Mouse (Mus musculus) small intestine, adult 2 months (tissue): ENCODE results near the gene Bcar1.

Source experiments
- CTCF ChIP-seq: fragments of 200-500 bp; IDR thresholded peaks from 2 replicates; pipeline ENCODE4 v1.5.1; 2012; ENCODE audit warnings: low read depth, mild to moderate bottlenecking, control low read depth, inconsistent platforms, low read length, moderate library complexity, mixed read lengths; ENCODE audit not compliant: insufficient replicate concordance, insufficient read length; ENCODE audit errors: extremely low read depth
- POLR2A ChIP-seq: fragments of 200-500 bp; IDR thresholded peaks from 2 replicates; pipeline ENCODE4 v1.6.1; 2012; ENCODE audit warnings: low read depth, mild to moderate bottlenecking, control low read depth, inconsistent platforms, low read length, moderate library complexity

DNA sequence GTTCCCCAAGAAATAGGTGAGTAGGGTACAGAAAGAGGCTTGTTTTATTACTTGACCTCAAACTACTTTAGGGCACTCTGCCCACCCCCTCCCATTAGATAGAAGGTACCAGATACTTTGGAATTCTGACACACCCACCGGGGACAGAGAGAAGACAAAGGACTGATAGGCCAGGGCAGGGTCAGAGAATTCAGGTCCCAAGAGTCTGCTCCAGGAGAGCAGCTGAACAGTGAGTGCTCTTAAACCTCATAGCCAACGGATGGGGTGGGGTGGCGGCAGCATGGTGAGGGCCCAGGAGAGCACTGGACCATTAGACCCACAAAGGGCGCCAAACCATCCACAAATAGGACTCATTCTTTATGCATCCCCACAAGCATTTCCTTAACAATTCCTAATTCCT, 22.0 kb upstream of the Bcar1 start:
- TF ChIP-seq CTCF (no peak), POLR2A (no peak)
